Mouse (Mus musculus) lung, postnatal 25 days (tissue): ENCODE results near the gene Reln.

Experiments used
- DNase-seq: peaks from one replicate; pipeline ENCODE4 v3.0.0; 2022; ENCODE audit warnings: low spot score

Gene Reln

GRCm38 (mm10) chr5:21987711-21988110, 356.8 kb downstream of the Reln start:
- DNase-seq = no peak

- peak; percentile 15 for DNase-seq
These were observed 358.2 kb downstream of the Reln start for GRCm38 (mm10) chr5:21986311-21986710.

- DNase-seq = no peak
These were observed 361.4 kb downstream of the Reln start for GRCm38 (mm10) chr5:21983021-21983667.

GRCm38 (mm10) chr5:21981216-21981615, 363.3 kb downstream of the Reln start:
- no peak for DNase-seq

GRCm38 (mm10) chr5:21980544-21980943, 364.0 kb downstream of the Reln start:
- no peak for DNase-seq

- DNase-seq = no peak
These were observed 371.1 kb downstream of the Reln start for GRCm38 (mm10) chr5:21973266-21974010.

- no peak for DNase-seq
These were observed 382.7 kb downstream of the Reln start for GRCm38 (mm10) chr5:21961796-21962195.

- DNase-seq = no peak
These were observed 384.4 kb downstream of the Reln start for GRCm38 (mm10) chr5:21960151-21960550.

- no peak for DNase-seq
These were observed 386.9 kb downstream of the Reln start for GRCm38 (mm10) chr5:21957586-21957985.

- no peak for DNase-seq
These were observed 387.4 kb downstream of the Reln start for GRCm38 (mm10) chr5:21957061-21957460.

GRCm38 (mm10) chr5:21949507-21949897, 395.0 kb downstream of the Reln start:
- no peak for DNase-seq

GRCm38 (mm10) chr5:21948736-21949506, 395.6 kb downstream of the Reln start:
- DNase-seq = no peak

- no peak for DNase-seq
These were observed 396.7 kb downstream of the Reln start for GRCm38 (mm10) chr5:21947610-21948381.

GRCm38 (mm10) chr5:21944579-21944978, 399.9 kb downstream of the Reln start:
- DNase-seq = no peak

GRCm38 (mm10) chr5:21939405-21939804, 405.1 kb downstream of the Reln start:
- DNase-seq = no peak

GRCm38 (mm10) chr5:21938138-21938537, 406.4 kb downstream of the Reln start:
- DNase-seq = no peak

- DNase-seq = peak; percentile 0
These were observed 407.9 kb downstream of the Reln start for GRCm38 (mm10) chr5:21936627-21937026.

GRCm38 (mm10) chr5:21936096-21936495, 408.4 kb downstream of the Reln start:
- no peak for DNase-seq

- DNase-seq = no peak
These were observed 409.6 kb downstream of the Reln start for GRCm38 (mm10) chr5:21934811-21935396.

- DNase-seq = no peak
These were observed 410.3 kb downstream of the Reln start for GRCm38 (mm10) chr5:21934173-21934698.

- no peak for DNase-seq
These were observed 411.0 kb downstream of the Reln start for GRCm38 (mm10) chr5:21933340-21934075.
